Mouse (Mus musculus) layer of hippocampus, adult 2 months (tissue): ENCODE measurements at regions not wholly inside any gene's neighbourhood (a gene's known extent, or its start where the extent isn't known, plus 50 kb on each side); places are given as distances from the start of the nearest gene placed in this dataset.
A peak's percentile ranks its signal among the peaks of the same experiment; 100 is the strongest.
"Not testable (repeated sequence)": the region's sequence is repeated elsewhere in the genome, so short reads cannot be mapped to it uniquely, and the experiment has no call there.

ENCODE experiments used
- DNase-seq, 2 experiments: peaks; one replicate each; pipeline ENCODE4 v3.0.0; 2022; ENCODE audit warnings: low spot score in 2 of 2
- H3K27ac ChIP-seq: fragments of 200-600 bp; 2 replicates; pipeline ENCODE4 v1.8.1; 2022
- H3K4me3 ChIP-seq: fragments of 200-600 bp; 2 replicates; pipeline ENCODE4 v1.8.1; 2022; ENCODE audit warnings: mild to moderate bottlenecking
- CTCF ChIP-seq: fragments of 200-600 bp; conservative IDR thresholded peaks from 2 replicates; pipeline ENCODE4 v1.8.1; 2022; ENCODE audit warnings: antibody characterized with exemption, mild to moderate bottlenecking, moderate library complexity

DNA sequence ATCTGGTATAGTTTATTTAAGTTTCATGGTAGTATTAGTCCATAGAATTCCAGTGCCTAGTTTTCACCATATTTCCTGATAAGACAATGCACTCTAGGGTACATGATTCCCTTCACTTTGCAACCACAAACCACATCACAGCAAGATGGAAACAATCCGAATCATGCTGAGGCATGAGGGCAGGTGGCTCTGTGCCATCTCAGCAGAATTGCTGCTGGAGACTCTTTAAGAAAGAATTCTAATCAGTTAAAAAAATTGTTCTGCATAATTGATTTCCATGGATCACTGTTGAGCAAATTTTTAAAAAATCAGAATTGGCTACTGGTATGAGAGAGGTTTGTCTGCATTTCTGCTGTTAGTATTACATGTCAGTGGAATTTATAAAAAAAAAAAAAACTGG is 1451.1 kb upstream of the Pcdh20 start:
- TF ChIP-seq CTCF = no peak
- DNase-seq = no peak
- Histone ChIP-seq H3K27ac (no peak overlapping the region), H3K4me3 (no peak overlapping the region)

DNA sequence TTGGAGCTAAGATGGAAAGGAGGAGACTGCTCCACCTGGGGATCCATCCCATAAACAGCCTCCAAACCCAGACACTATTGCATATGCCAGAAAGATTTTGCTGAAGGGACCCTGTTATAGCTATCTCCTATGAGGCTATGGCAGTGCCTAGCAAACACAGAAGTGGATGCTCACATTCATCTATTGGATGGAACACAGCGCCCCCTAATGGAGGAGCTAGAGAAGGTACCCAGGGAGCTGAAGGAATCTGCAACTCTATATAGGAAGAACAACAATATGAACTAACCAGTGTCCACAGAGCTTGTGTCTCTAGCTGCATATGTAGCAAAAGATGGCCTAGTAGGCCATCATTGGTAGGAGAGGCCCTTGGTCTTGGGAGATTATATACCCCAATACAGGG is 1449.4 kb upstream of the Pcdh20 start:
- not testable (repeated sequence) for H3K27ac ChIP-seq, DNase-seq, H3K4me3 ChIP-seq
- peak; percentile 25; the same call in 1 of the 2 replicates for TF ChIP-seq CTCF

DNA sequence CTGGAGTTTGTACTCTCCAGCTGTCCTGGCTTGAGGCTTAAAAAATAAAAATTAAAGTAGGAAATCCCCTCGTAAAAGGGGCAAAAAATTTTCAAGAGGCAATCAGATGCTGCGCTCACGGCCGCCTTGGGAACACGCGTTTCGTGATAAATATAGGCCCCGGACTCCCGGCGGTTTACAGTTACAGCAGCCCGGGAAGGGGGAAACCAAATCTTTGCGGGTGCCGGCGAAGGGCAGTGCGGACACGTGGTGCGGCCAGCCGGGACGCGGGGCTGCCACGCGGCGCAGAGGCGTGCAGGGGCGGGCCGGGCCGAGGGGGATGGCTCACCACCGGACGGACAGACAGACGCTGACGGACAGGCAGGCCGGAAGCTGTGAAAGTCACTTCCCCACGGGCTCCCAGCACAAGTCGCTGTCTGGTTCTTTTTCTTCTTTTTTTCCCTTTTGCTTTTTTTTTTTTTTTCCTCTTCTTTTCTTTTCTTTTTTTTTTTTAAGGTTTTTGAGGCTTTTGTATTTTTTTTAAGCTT is 1427.6 kb upstream of the Pcdh20 start:
- DNase-seq, H3K27ac ChIP-seq, H3K4me3 ChIP-seq: not testable (repeated sequence)

- not testable (repeated sequence) for DNase-seq, H3K4me3 ChIP-seq, H3K27ac ChIP-seq
These were observed 1426.9 kb upstream of the Pcdh20 start for GRCm38 (mm10) chr14:89898135-89898534.

- H3K4me3 ChIP-seq, DNase-seq, H3K27ac ChIP-seq: not testable (repeated sequence)
These were observed 1425.7 kb upstream of the Pcdh20 start for GRCm38 (mm10) chr14:89896891-89897290.
